Mouse (Mus musculus) gastrocnemius, postnatal 14 days (tissue): ENCODE data around the gene Fbxw11. TPM values are rescaled to one million over a fixed set of nuclear protein-coding genes. Genes with fewer than 3 reads are reported as not detected.

ENCODE experiments used
- DNase-seq: peaks from one replicate; pipeline ENCODE4 v3.0.0; 2021; ENCODE audit warnings: mixed read lengths
- intact Hi-C: fragments of 180-260 bp; cut with DNase I; formaldehyde crosslinking; loops from one replicate; pipeline ENCODE4 v1.15.1; 2025; ENCODE audit warnings: low total_unique reads
- total RNA-seq, 2 experiments: library from RNA; stranded (reverse); gene quantifications; 2 replicates each; pipeline ENCODE4 v1.2.3; 2021

Gene Fbxw11
- total RNA-seq, 2 experiments from 2014 or later, result 53.3 to 53.6 TPM

DNA sequence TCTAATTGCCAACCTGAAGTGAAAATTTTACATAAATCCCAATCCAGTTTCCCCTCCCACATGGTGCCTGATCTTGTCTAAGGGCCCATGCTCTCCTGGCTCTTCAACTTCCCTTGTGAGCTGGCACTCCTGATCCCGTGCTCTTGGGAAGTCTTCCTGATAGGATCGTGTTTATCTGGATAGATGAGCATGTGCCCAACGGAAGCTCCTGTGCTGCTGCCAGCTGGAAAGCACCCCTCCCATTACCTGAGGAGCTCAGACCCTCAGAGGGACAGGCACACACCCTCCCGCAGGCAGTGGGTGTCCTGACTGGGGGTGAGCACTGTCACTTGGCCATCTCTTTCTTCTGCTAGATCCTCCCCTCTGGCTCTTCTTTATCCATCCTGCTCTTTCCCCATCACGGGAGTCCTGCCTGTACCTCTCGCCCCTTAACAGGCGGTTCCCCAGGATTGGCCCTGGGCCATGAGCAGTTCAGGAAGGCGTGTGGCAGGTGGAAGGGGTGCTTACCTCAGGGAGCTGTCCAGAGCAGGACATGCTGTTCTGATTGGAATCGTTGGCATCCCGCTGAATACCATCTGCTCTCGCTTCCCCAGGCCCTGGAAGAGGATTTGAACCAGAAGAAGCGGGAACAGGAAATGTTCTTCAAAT, 20.6 kb upstream of the Fbxw11 start:
- no peak for DNase-seq
- intact Hi-C loops, result loop anchor here (10.0 kb wide), 1 partner anchor 523 kb away; the partner anchor contains the start of gene Fgf18

GRCm38 (mm10) chr11:32622479-32623190, 19.9 kb upstream of the Fbxw11 start:
- DNase-seq, result no peak
- intact Hi-C loops, result loop anchor here (10.0 kb wide), 1 partner anchor 522 kb away; the partner anchor contains the start of gene Fgf18

DNA sequence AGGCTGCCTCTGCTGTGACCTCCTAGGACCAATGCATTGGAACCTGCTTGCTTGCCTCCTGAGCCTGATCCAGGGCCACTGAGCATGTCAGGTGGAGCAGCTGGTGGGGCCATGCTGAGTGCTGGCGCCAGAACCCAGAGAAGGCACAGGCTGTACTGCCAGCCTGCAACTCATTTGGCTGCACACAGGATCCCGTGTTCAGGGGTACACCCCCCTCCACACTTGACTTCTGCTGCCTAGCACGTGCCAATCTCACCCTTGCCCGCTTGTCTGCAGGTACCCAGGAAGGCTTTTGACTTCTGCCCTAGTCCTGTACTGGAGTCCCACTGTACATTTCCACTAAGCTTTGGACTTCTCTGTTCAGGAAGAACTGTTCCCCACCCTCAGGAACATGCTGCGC, 19.3 kb upstream of the Fbxw11 start:
- intact Hi-C loops, result loop anchor here (10.0 kb wide), 1 partner anchor 522 kb away; the partner anchor contains the start of gene Fgf18
- peak; percentile 30 for DNase-seq

- intact Hi-C loops, result loop anchor here (10.0 kb wide), 1 partner anchor 521 kb away; the partner anchor contains the start of gene Fgf18
- DNase-seq, result no peak
Observed at GRCm38 (mm10) chr11:32623912-32624311, 18.6 kb upstream of the Fbxw11 start.

DNA sequence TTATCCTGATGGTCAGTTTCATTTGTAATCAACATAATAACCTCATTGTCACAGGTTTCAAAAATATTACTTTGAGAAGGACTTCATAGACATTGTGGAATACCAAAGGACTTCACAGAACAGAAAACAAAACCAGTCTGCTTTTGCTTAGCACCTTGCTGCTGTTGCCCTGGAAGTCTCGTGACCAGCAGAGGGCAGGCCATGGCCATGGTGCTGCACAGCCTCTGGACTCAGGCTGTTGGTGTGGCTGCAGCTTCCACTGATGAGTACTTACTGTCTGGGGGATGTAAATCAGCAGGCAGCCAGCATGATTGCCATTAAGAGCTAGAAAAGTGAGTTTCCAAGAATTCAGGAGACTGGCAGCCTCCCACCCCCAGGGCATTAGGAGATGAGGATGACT, 16.8 kb upstream of the Fbxw11 start:
- peak; percentile 79 for DNase-seq
- intact Hi-C loops, result loop anchor here (5.0 to 10.0 kb wide), 2 partner anchors 82 to 519 kb away; partner anchors contain the start of gene Fgf18

- intact Hi-C loops, result loop anchor here (5.0 to 10.0 kb wide), 2 partner anchors 81 to 519 kb away; partner anchors contain the start of gene Fgf18
Observed at GRCm38 (mm10) chr11:32626079-32626478, 16.4 kb upstream of the Fbxw11 start.

GRCm38 (mm10) chr11:32627900-32628299, 14.6 kb upstream of the Fbxw11 start:
- intact Hi-C loops, result loop anchor here (5.0 to 10.0 kb wide), 2 partner anchors 79 to 517 kb away; partner anchors contain the start of gene Fgf18
- DNase-seq, result no peak

More at GRCm38 (mm10) chr11:32626079-32626478, 16.4 kb upstream of the Fbxw11 start:
- no peak for DNase-seq

GRCm38 (mm10) chr11:32629713-32630211, 12.8 kb upstream of the Fbxw11 start:
- no peak for DNase-seq
- intact Hi-C loops, result loop anchor here (5.0 to 10.0 kb wide), 2 partner anchors 78 to 515 kb away; partner anchors contain the start of gene Fgf18

- intact Hi-C loops, result no loop called here
- DNase-seq, result no peak
Observed at GRCm38 (mm10) chr11:32632671-32633070, 9.9 kb upstream of the Fbxw11 start.

- no peak for DNase-seq
Observed at GRCm38 (mm10) chr11:32633542-32633941, 9.0 kb upstream of the Fbxw11 start.

DNA sequence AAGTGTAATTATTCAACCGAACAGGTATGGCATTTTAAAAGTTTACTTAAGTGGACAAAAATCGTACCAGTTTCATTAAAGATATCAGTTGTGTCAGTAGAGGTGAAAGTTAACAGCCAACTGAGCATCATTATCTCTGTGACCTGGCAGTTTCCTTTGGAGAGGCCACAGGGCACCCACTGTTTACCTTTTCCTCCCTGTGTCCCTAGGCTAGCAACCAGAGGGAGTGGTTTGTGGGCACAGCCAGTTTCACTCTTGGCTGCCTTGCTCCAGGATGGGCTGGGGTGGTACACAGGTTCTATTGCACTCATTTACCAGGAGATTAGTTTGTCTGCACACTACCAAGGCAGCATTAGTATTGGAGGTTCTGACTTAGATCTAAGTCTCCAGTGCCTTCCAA, 8.4 kb upstream of the Fbxw11 start:
- intact Hi-C loops, result no loop called here
- DNase-seq, result no peak

More at GRCm38 (mm10) chr11:32633542-32633941, 9.0 kb upstream of the Fbxw11 start:
- intact Hi-C loops, result no loop called here

- DNase-seq, result no peak
- intact Hi-C loops, result no loop called here
Observed at GRCm38 (mm10) chr11:32634842-32635241, 7.7 kb upstream of the Fbxw11 start.

DNA sequence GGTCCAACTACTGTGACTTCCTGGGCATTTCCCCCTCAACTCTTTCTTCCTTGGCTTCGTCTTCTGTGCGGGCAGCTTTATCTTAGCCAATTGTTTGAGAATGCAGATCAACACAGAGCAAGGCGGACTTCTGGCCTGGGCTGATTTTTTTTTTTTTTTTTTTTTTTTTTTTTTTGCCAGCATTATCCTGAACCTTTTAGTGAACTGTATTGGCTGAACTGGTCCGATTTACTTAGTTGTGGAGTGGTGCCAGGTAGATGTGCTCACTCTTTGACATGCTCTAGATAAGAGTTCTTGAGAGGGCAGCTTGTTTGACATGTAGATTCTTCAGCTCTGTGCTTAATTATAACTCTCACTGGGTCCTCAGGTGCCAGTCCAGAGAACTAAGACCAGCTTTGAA, 6.2 kb upstream of the Fbxw11 start:
- DNase-seq, result no peak

DNA sequence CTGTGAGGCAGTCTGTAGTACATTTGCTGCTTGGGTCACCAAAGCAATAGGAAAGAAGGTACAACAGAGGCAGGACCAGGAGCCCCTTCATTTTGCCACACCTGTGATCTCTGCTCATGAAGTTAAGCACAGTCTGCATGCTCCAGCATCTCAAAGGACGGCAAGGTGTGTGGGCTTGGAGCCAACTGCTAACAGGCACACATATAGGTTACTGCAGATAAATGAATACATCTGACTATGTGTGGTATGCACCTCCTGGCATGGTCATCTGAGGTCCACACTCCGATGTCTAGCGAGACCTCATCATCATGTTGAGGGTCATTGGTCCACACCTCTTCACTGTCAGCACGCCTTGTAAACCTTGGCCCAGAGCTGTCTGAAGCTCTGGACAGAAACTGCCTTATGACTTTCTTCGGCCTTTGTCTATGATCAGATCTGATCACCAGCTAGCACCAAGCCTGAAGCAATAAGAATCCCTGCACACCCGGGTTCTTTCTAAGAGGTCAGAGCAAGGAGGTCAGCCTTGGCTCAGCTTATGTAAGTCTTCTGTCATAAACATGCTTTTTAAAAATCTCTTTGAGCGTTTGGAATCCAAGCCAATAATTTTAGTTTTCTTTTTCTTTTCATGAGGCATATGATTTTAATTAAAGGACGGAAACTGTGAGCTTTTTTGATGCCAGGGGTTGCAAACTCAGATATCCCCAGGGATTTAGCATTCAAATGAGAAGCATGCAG, 3.8 kb upstream of the Fbxw11 start:
- DNase-seq, result no peak
- intact Hi-C loops, result no loop called here

More for the DNA sequence above, 6.2 kb upstream of the Fbxw11 start:
- intact Hi-C loops, result no loop called here

GRCm38 (mm10) chr11:32640617-32641016, 1.9 kb upstream of the Fbxw11 start:
- intact Hi-C loops, result no loop called here
- no peak for DNase-seq

- peak; percentile 83 for DNase-seq
- intact Hi-C loops, result no loop called here
Observed at GRCm38 (mm10) chr11:32642899-32643886, 669 bp downstream of the Fbxw11 start.

DNA sequence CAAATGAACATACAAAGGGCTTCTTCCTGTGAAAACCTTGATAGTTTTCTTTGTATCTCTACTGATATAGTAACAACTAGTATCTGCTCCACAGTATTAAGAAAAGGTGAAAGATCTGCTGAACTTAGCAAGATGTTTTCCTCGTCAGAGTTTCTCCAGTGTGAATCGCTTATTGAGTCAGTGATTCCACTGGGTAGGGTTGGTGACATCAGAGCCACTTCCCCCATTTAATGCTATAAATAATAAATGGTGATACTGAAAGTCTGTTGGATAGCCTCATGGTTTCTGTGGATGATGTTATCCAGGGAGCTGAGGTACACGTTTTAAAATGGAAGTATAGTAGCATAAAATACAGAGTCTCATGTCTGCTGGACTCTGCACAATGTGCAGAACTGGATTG, 1.5 kb downstream of the Fbxw11 start:
- intact Hi-C loops, result no loop called here
- DNase-seq, result no peak

GRCm38 (mm10) chr11:32647265-32647664, 4.7 kb downstream of the Fbxw11 start:
- DNase-seq, result no peak
- intact Hi-C loops, result no loop called here
